Mouse (Mus musculus) CH12.LX (cell line): ENCODE results near the gene Zfp593. TPM values are rescaled to one million over a fixed set of nuclear protein-coding genes. Genes with fewer than 3 reads are reported as not detected.

Experiments
- DNase-seq: peaks from one replicate; pipeline ENCODE4 v3.0.0-alpha.2; 2013; ENCODE audit errors: extremely low read depth
- H3K27ac ChIP-seq: 2 replicates; pipeline ENCODE4 v1.5.1; 2012; ENCODE audit warnings: low read depth, mild to moderate bottlenecking, control low read depth, moderate library complexity; ENCODE audit not compliant: insufficient read depth
- H3K27me3 ChIP-seq: replicated peaks from 2 replicates; pipeline ENCODE3; 2012; ENCODE audit warnings: inconsistent platforms
- H3K36me3 ChIP-seq, 2 experiments: replicated peaks in 1 of 2; 2 replicates each; pipeline versions ENCODE3 to v1.6.1; 2012; ENCODE audit warnings: inconsistent platforms in 1 of 2, low read length in 1 of 2, mild to moderate bottlenecking in 1 of 2, mixed read lengths in 1 of 2, moderate library complexity in 1 of 2; ENCODE audit not compliant: control insufficient read depth in 1 of 2, insufficient read depth in 1 of 2
- H3K4me1 ChIP-seq, 2 experiments: 2 replicates each; pipeline ENCODE4 v1.6.1; 2012; ENCODE audit warnings: inconsistent platforms in 1 of 2, moderate library complexity in 1 of 2; ENCODE audit not compliant: insufficient read depth in 2 of 2, control insufficient read depth in 1 of 2
- H3K4me2 ChIP-seq: 2 replicates; pipeline ENCODE4 v1.6.1; 2012; ENCODE audit warnings: low read depth, mild to moderate bottlenecking, control low read depth; ENCODE audit not compliant: poor library complexity, insufficient read depth, severe bottlenecking
- H3K4me3 ChIP-seq, 3 experiments: fragments of 150-350 bp in 1 of 3; sonication (generic) in 1 of 3; replicated peaks in 1 of 3; 2 replicates each; pipeline versions ENCODE3 to v1.5.1; 2011 to 2012; ENCODE audit warnings: low read depth in 2 of 3, low read length in 2 of 3, mild to moderate bottlenecking in 2 of 3, moderate library complexity in 2 of 3, control low read depth in 1 of 3, improper control_type of control experiment in 1 of 3, inconsistent platforms in 1 of 3, mixed read lengths in 1 of 3; ENCODE audit not compliant: poor library complexity in 1 of 3
- H3K79me2 ChIP-seq: replicated peaks from 2 replicates; pipeline ENCODE4 v1.6.1; 2012; ENCODE audit warnings: mild to moderate bottlenecking, moderate library complexity; ENCODE audit not compliant: control insufficient read depth, poor library complexity, insufficient read depth, severe bottlenecking; ENCODE audit errors: extremely low read depth
- H3K9ac ChIP-seq: 2 replicates; pipeline ENCODE4 v1.6.1; 2012; ENCODE audit warnings: low read depth, mild to moderate bottlenecking, control low read depth, moderate library complexity; ENCODE audit not compliant: insufficient read depth
- H3K9me3 ChIP-seq: replicated peaks from 2 replicates; pipeline ENCODE3; 2012; ENCODE audit warnings: low read length, inconsistent platforms, mixed read lengths
- BHLHE40 ChIP-seq: IDR thresholded peaks from 2 replicates; pipeline ENCODE4 v1.6.1; 2011; ENCODE audit warnings: mild to moderate bottlenecking, low read depth, low read length, improper control_type of control experiment
- CHD2 ChIP-seq: IDR thresholded peaks from 2 replicates; pipeline ENCODE4 v1.6.1; 2011; ENCODE audit warnings: low read length, improper control_type of control experiment
- ELF1 ChIP-seq: IDR thresholded peaks from 2 replicates; pipeline ENCODE4 v1.6.1; 2014; ENCODE audit warnings: low read depth, mild to moderate bottlenecking, inconsistent platforms, low read length, improper control_type of control experiment
- HCFC1 ChIP-seq: IDR thresholded peaks from 2 replicates; pipeline ENCODE4 v1.6.1; 2012; ENCODE audit warnings: low read depth, mild to moderate bottlenecking, inconsistent platforms, low read length, improper control_type of control experiment
- IRF4 ChIP-seq: IDR thresholded peaks from 2 replicates; pipeline ENCODE4 v1.6.1; 2014; ENCODE audit warnings: low read depth, mild to moderate bottlenecking, inconsistent platforms, low read length, improper control_type of control experiment
- JUN ChIP-seq: IDR thresholded peaks from 2 replicates; pipeline ENCODE4 v1.6.1; 2011; ENCODE audit warnings: low read depth, mild to moderate bottlenecking, low read length, improper control_type of control experiment, moderate library complexity; ENCODE audit not compliant: insufficient read depth
- JUND ChIP-seq: conservative IDR thresholded peaks from 2 replicates; pipeline ENCODE4 v1.6.1; 2011; ENCODE audit warnings: low read depth, low read length, improper control_type of control experiment
- KAT2A ChIP-seq: IDR thresholded peaks from 2 replicates; pipeline ENCODE4 v1.6.1; 2012; ENCODE audit warnings: low read length, improper control_type of control experiment, inconsistent platforms; ENCODE audit not compliant: insufficient replicate concordance
- MAFK ChIP-seq: IDR thresholded peaks from 2 replicates; pipeline ENCODE4 v1.6.1; 2011; ENCODE audit warnings: low read length, improper control_type of control experiment; ENCODE audit not compliant: insufficient replicate concordance
- MAX ChIP-seq: IDR thresholded peaks from 2 replicates; pipeline ENCODE4 v1.6.1; 2011; ENCODE audit warnings: low read length, improper control_type of control experiment
- MAZ ChIP-seq: IDR thresholded peaks from 2 replicates; pipeline ENCODE4 v1.6.1; 2012; ENCODE audit warnings: low read depth, mild to moderate bottlenecking, inconsistent platforms, low read length, improper control_type of control experiment, moderate library complexity
- MXI1 ChIP-seq: IDR thresholded peaks from 2 replicates; pipeline ENCODE4 v1.6.1; 2011; ENCODE audit warnings: mild to moderate bottlenecking, low read depth, low read length, improper control_type of control experiment
- MYC ChIP-seq: IDR thresholded peaks from 2 replicates; pipeline ENCODE4 v1.6.1; 2011; ENCODE audit warnings: low read depth, mild to moderate bottlenecking, improper control_type of control experiment, low read length
- NELFE ChIP-seq: IDR thresholded peaks from 2 replicates; pipeline ENCODE4 v1.6.1; 2011; ENCODE audit warnings: low read depth, low read length, improper control_type of control experiment
- NRF1 ChIP-seq: IDR thresholded peaks from 2 replicates; pipeline ENCODE4 v1.6.1; 2014; ENCODE audit warnings: low read depth, mild to moderate bottlenecking, inconsistent platforms, low read length, improper control_type of control experiment, moderate library complexity
- PAX5 ChIP-seq: IDR thresholded peaks from 2 replicates; pipeline ENCODE4 v1.6.1; 2012; ENCODE audit warnings: low read length, inconsistent platforms, mixed read lengths
- POLR2A ChIP-seq: IDR thresholded peaks from 2 replicates; pipeline ENCODE4 v1.6.1; 2011; ENCODE audit warnings: low read depth, mild to moderate bottlenecking, improper control_type of control experiment, low read length
- RCOR1 ChIP-seq: conservative IDR thresholded peaks from 2 replicates; pipeline ENCODE4 v1.6.1; 2012; ENCODE audit warnings: low read depth, mild to moderate bottlenecking, inconsistent platforms, low read length, improper control_type of control experiment
- SIN3A ChIP-seq: IDR thresholded peaks from 2 replicates; pipeline ENCODE4 v1.6.1; 2012; ENCODE audit warnings: low read length, improper control_type of control experiment, inconsistent platforms
- TBP ChIP-seq: conservative IDR thresholded peaks from 2 replicates; pipeline ENCODE4 v1.6.1; 2011; ENCODE audit warnings: low read depth, low read length, improper control_type of control experiment
- TCF12 ChIP-seq: IDR thresholded peaks from 2 replicates; pipeline ENCODE4 v1.6.1; 2014; ENCODE audit warnings: low read depth, mild to moderate bottlenecking, inconsistent platforms, low read length, improper control_type of control experiment
- USF1 ChIP-seq: IDR thresholded peaks from 2 replicates; pipeline ENCODE4 v1.6.1; 2014; ENCODE audit warnings: low read depth, mild to moderate bottlenecking, inconsistent platforms, low read length, improper control_type of control experiment
- USF2 ChIP-seq: conservative IDR thresholded peaks from 2 replicates; pipeline ENCODE4 v1.6.1; 2011; ENCODE audit warnings: low read depth, low read length, improper control_type of control experiment
- dilution Hi-C: fragments of 300-500 bp; cut with MboI; formaldehyde crosslinking; loops from 2 replicates; pipeline ENCODE4 v1.14.3; 2020; ENCODE audit warnings: low sequenced_read_pairs; ENCODE audit not compliant: extremely low pct_unique_long_range_greater_than_20kb, extremely low pct_ligation_motif_present
- in situ Hi-C: fragments of 300-500 bp; cut with MboI; formaldehyde crosslinking; loops from 3 replicates; pipeline ENCODE4 v1.14.3; 2019; ENCODE audit warnings: low sequenced_read_pairs, low pct_ligation_motif_present, low pct_unique_long_range_greater_than_20kb, mixed read lengths
- polyA plus RNA-seq: library from polyadenylated mRNA; unstranded; fragments of >175 nt; gene quantifications from 2 replicates; pipeline ENCODE4 v1.2.1, GENCODE M21; 2012; ENCODE audit warnings: low read depth; ENCODE audit not compliant: insufficient read length
- total RNA-seq, 2 experiments: library from RNA; depleted of rRNA; stranded (reverse); fragments of 300-350 nt in 1 of 2; fragments of >200 nt in 1 of 2; gene quantifications; 2 replicates each; pipeline ENCODE4 v1.2.3; 2012 to 2014

The Zfp593 gene
- total and polyA plus RNA-seq, 3 experiments, result 28.9 to 34.7 (median 29.1) TPM

- Histone ChIP-seq H3K27ac (no peak within 1 kb of the TSS), H3K27me3 (peaks cover 60% of the 10 kb centered on the region), H3K9me3 (peaks cover 12% of the 10 kb centered on the region), H3K36me3 (no peaks in the 10 kb centered on the region), H3K4me2 (no peak within 1 kb of the TSS), H3K4me3 (no peak within 1 kb of the TSS), H3K4me1 (peaks cover 3 to 5% of the 10 kb centered on the region in 2 experiments; a peak in 3 of 4 replicates), H3K79me2 (no peaks in the 10 kb centered on the region), H3K9ac (no peak within 1 kb of the TSS)
- TF ChIP-seq NRF1 (no peak), MAZ (no peak), TBP (no peak), HCFC1 (no peak), TCF12 (no peak), MAX (no peak), BHLHE40 (no peak), USF2 (no peak), MAFK (no peak), ELF1 (no peak), SIN3A (no peak), POLR2A (no peak)
- dilution Hi-C loops (no loop called here), in situ Hi-C loops (loop anchor here (25.0 kb wide), 1 partner anchor 233 kb away; the partner anchor contains the start of gene Paqr7)
- DNase-seq, result no peak
Observed at GRCm38 (mm10) chr4:134253722-134254324, 8.4 kb upstream of the Zfp593 start, which contains the start of gene Grrp1. Grrp1 (minus strand) TSS chr4:134254106.

GRCm38 (mm10) chr4:134252911-134253721 lies 7.7 kb upstream of the Zfp593 start:
- dilution Hi-C loops, result no loop called here
- H3K9ac ChIP-seq, result no peak overlapping the region
- no peak for TF ChIP-seq MAX
- TF ChIP-seq CHD2, result no peak
- TF ChIP-seq JUND, result no peak
- TF ChIP-seq MYC, result no peak
- TF ChIP-seq PAX5, result no peak
- TF ChIP-seq USF1, result no peak
- TF ChIP-seq NELFE, result no peak
- no peak for TF ChIP-seq MAFK
- TF ChIP-seq RCOR1, result no peak
- no peak for TF ChIP-seq JUN
- no peak for TF ChIP-seq HCFC1
- no peak for TF ChIP-seq IRF4
- no peak for TF ChIP-seq USF2
- TF ChIP-seq KAT2A, result no peak
- TF ChIP-seq MXI1, result no peak
- TF ChIP-seq, all 38 proteins: peak for 0
- H3K9me3 ChIP-seq, result peaks cover 12% of the 10 kb centered on the region
- no peak overlapping the region for H3K4me2 ChIP-seq
- no peaks in the 10 kb centered on the region for H3K36me3 ChIP-seq
- H3K27ac ChIP-seq, result no peak overlapping the region
- DNase-seq, result no peak
- H3K27me3 ChIP-seq, result peaks cover 67% of the 10 kb centered on the region
- no peaks in the 10 kb centered on the region for H3K79me2 ChIP-seq
- peaks cover 3 to 5% of the 10 kb centered on the region in 2 experiments; a peak in 3 of 4 replicates for H3K4me1 ChIP-seq
- in situ Hi-C loops, result loop anchor here (25.0 kb wide), 1 partner anchor 234 kb away; the partner anchor contains the start of gene Paqr7
- H3K4me3 ChIP-seq, result no peak overlapping the region
